Mouse (Mus musculus) midbrain, embryonic 11.5 days (tissue): ENCODE measurements around the gene Ncor2. TPM values are rescaled to one million over a fixed set of nuclear protein-coding genes. Genes with fewer than 3 reads are reported as not detected.
A peak's percentile ranks its signal among the peaks of the same experiment; 100 is the strongest.

Source experiments
- ATAC-seq: fragments of 200-750 bp; cut with Nextera tagmentation; 2 replicates; pipeline ENCODE4 v1.8.0; 2017; ENCODE audit warnings: moderate TSS enrichment, moderate library complexity; ENCODE audit not compliant: low FRiP score
- DNase-seq: peaks from one replicate; pipeline ENCODE4 v3.0.0; 2015; ENCODE audit warnings: low spot score; ENCODE audit errors: missing footprints
- H3K27ac ChIP-seq: fragments of 300-500 bp; sonication (generic); 2 replicates; pipeline ENCODE4 v1.5.1; 2014; ENCODE audit warnings: low read depth, low read length
- H3K27me3 ChIP-seq: fragments of 300-500 bp; sonication (generic); 2 replicates; pipeline ENCODE4 v1.6.1; 2014; ENCODE audit warnings: mild to moderate bottlenecking, low read length, moderate library complexity, mixed read lengths; ENCODE audit not compliant: control insufficient read depth, insufficient read depth
- H3K36me3 ChIP-seq: fragments of 300-500 bp; sonication (generic); 2 replicates; pipeline ENCODE4 v1.6.1; 2014; ENCODE audit warnings: mild to moderate bottlenecking, low read length, moderate library complexity, mixed read lengths; ENCODE audit not compliant: control insufficient read depth, insufficient read depth
- H3K4me1 ChIP-seq: fragments of 300-500 bp; sonication (generic); 2 replicates; pipeline ENCODE4 v1.6.1; 2014; ENCODE audit warnings: low read length; ENCODE audit not compliant: control insufficient read depth, insufficient read depth
- H3K4me2 ChIP-seq: fragments of 300-500 bp; sonication (generic); 2 replicates; pipeline ENCODE4 v1.6.1; 2014; ENCODE audit warnings: mild to moderate bottlenecking, moderate library complexity
- H3K4me3 ChIP-seq: fragments of 300-500 bp; sonication (generic); 2 replicates; pipeline ENCODE4 v1.5.1; 2014; ENCODE audit warnings: low read depth, low read length
- H3K9ac ChIP-seq: fragments of 300-500 bp; sonication (generic); 2 replicates; pipeline ENCODE4 v1.6.1; 2014; ENCODE audit warnings: low read length
- H3K9me3 ChIP-seq: fragments of 300-500 bp; sonication (generic); 2 replicates; pipeline ENCODE4 v1.6.1; 2016; ENCODE audit warnings: low read length; ENCODE audit not compliant: control insufficient read depth
- WGBS: fragments of 180-500 bp; shearing (Covaris S2); extraction: QIAGEN DNeasy Blood & Tissue Kit; methylation state at CpG from one replicate; pipeline ENCODE4 v1.1.7; 2014; 5-methylcytosine and 5-hydroxymethylcytosine counted together
- polyA plus RNA-seq: library from polyadenylated mRNA; unstranded; fragments of >200 nt; fragmentation: Nextera tagmentation; extraction: Ambion mirVana; gene quantifications from 2 replicates; pipeline ENCODE4 v1.2.1, GENCODE M21; 2014

Ncor2 gene
- polyA plus RNA-seq, 1 experiment from 2014 or later = 13.4 TPM

- H3K4me3 ChIP-seq = no peak overlapping the region
Observed at GRCm38 (mm10) chr5:125138841-125139430, 40.1 kb downstream of the Ncor2 start.

GRCm38 (mm10) chr5:125137672-125138285 is 41.2 kb downstream of the Ncor2 start:
- DNase-seq = no peak
- ATAC-seq = no peak
- 91% methylated on average over 18 of the region's 18 CpGs for WGBS

More at GRCm38 (mm10) chr5:125138841-125139430, 40.1 kb downstream of the Ncor2 start:
- H3K27ac ChIP-seq = no peak overlapping the region
- no peaks in the 10 kb centered on the region for H3K36me3 ChIP-seq
- WGBS = 90% methylated on average over 13 of the region's 13 CpGs
- peaks cover 67% of the 10 kb centered on the region for H3K4me1 ChIP-seq
- ATAC-seq = no peak
- H3K9me3 ChIP-seq = no peaks in the 10 kb centered on the region
- no peak for DNase-seq
- no peaks in the 10 kb centered on the region for H3K27me3 ChIP-seq
- H3K4me2 ChIP-seq = no peak overlapping the region
- no peak overlapping the region for H3K9ac ChIP-seq

GRCm38 (mm10) chr5:125136996-125137671 is 41.9 kb downstream of the Ncor2 start:
- peaks cover 66% of the 10 kb centered on the region for H3K4me1 ChIP-seq
- no peaks in the 10 kb centered on the region for H3K27me3 ChIP-seq
- peak overlapping the region; percentile 30 for H3K27ac ChIP-seq
- no peaks in the 10 kb centered on the region for H3K9me3 ChIP-seq
- WGBS = 54% methylated on average over 14 of the region's 14 CpGs
- no peak overlapping the region for H3K4me3 ChIP-seq
- H3K36me3 ChIP-seq = no peaks in the 10 kb centered on the region
- no peak for ATAC-seq
- DNase-seq = no peak
- H3K4me2 ChIP-seq = no peak overlapping the region
- H3K9ac ChIP-seq = peak overlapping the region; percentile 24; the same call in 1 of the 2 replicates

More at GRCm38 (mm10) chr5:125137672-125138285, 41.2 kb downstream of the Ncor2 start:
- Histone ChIP-seq H3K4me3 (no peak overlapping the region), H3K9me3 (no peaks in the 10 kb centered on the region), H3K27ac (peak overlapping the region; percentile 30; the same call in 1 of the 2 replicates), H3K4me2 (no peak overlapping the region), H3K4me1 (peaks cover 69% of the 10 kb centered on the region), H3K9ac (no peak overlapping the region), H3K36me3 (no peaks in the 10 kb centered on the region), H3K27me3 (no peaks in the 10 kb centered on the region)

- Histone ChIP-seq H3K4me3 (no peak overlapping the region), H3K4me1 (peaks cover 66% of the 10 kb centered on the region), H3K36me3 (no peaks in the 10 kb centered on the region), H3K9ac (peak overlapping the region; percentile 24; the same call in 1 of the 2 replicates), H3K27me3 (no peaks in the 10 kb centered on the region), H3K9me3 (no peaks in the 10 kb centered on the region), H3K27ac (peak overlapping the region; percentile 30), H3K4me2 (no peak overlapping the region)
- 80% methylated on average over 5 of the region's 5 CpGs for WGBS
- no peak for DNase-seq
- no peak for ATAC-seq
Observed at GRCm38 (mm10) chr5:125136296-125136995, 42.6 kb downstream of the Ncor2 start.

- ATAC-seq = peak; percentile 92
- Histone ChIP-seq H3K4me1 (peaks cover 61% of the 10 kb centered on the region), H3K36me3 (no peaks in the 10 kb centered on the region), H3K27ac (peak overlapping the region; percentile 80), H3K4me3 (no peak overlapping the region), H3K4me2 (peak overlapping the region; percentile 23), H3K27me3 (no peaks in the 10 kb centered on the region), H3K9ac (peak overlapping the region; percentile 39), H3K9me3 (no peaks in the 10 kb centered on the region)
- peak; percentile 97 for DNase-seq
- 12% methylated on average over 11 of the region's 11 CpGs for WGBS
Observed at GRCm38 (mm10) chr5:125134795-125135468, 44.1 kb downstream of the Ncor2 start.

GRCm38 (mm10) chr5:125134391-125134790 is 44.6 kb downstream of the Ncor2 start:
- WGBS = 39% methylated on average over 7 of the region's 7 CpGs
- Histone ChIP-seq H3K4me2 (peak overlapping the region; percentile 23), H3K9ac (peak overlapping the region; percentile 39)

GRCm38 (mm10) chr5:125133651-125134050 is 45.4 kb downstream of the Ncor2 start:
- Histone ChIP-seq H3K4me2 (no peak overlapping the region), H3K9me3 (no peaks in the 10 kb centered on the region), H3K4me1 (peaks cover 60% of the 10 kb centered on the region), H3K36me3 (no peaks in the 10 kb centered on the region), H3K27me3 (no peaks in the 10 kb centered on the region), H3K9ac (no peak overlapping the region), H3K4me3 (no peak overlapping the region), H3K27ac (peak overlapping the region; percentile 80)
- WGBS = 47% methylated on average over 4 of the region's 4 CpGs
- no peak for DNase-seq
- ATAC-seq = no peak

More at GRCm38 (mm10) chr5:125134391-125134790, 44.6 kb downstream of the Ncor2 start:
- DNase-seq (peak; percentile 94), ATAC-seq (peak; percentile 41)
- Histone ChIP-seq H3K27ac (peak overlapping the region; percentile 80), H3K27me3 (no peaks in the 10 kb centered on the region), H3K4me1 (peaks cover 59% of the 10 kb centered on the region), H3K36me3 (no peaks in the 10 kb centered on the region), H3K4me3 (no peak overlapping the region), H3K9me3 (no peaks in the 10 kb centered on the region)

GRCm38 (mm10) chr5:125132566-125133260 is 46.3 kb downstream of the Ncor2 start:
- ATAC-seq (no peak), DNase-seq (no peak)
- no peaks in the 10 kb centered on the region for H3K9me3 ChIP-seq
- no peak overlapping the region for H3K4me3 ChIP-seq
- H3K36me3 ChIP-seq = no peaks in the 10 kb centered on the region
- H3K9ac ChIP-seq = no peak overlapping the region
- H3K27me3 ChIP-seq = no peaks in the 10 kb centered on the region
- no peak overlapping the region for H3K27ac ChIP-seq
- no peak overlapping the region for H3K4me2 ChIP-seq
- 93% methylated on average over 13 of the region's 13 CpGs for WGBS
- peaks cover 60% of the 10 kb centered on the region for H3K4me1 ChIP-seq
